Mouse (Mus musculus) myocyte (in vitro differentiated cells): ENCODE data around the gene Fam219a.

Source experiments
- MYOD1 ChIP-seq, 3 experiments: IDR thresholded peaks; one replicate each; pipeline ENCODE4 v1.6.1; 2011; ENCODE audit warnings: control low read depth in 2 of 3, low read depth in 2 of 3, mild to moderate bottlenecking in 2 of 3, moderate library complexity in 1 of 3; ENCODE audit not compliant: insufficient read length in 2 of 3, control insufficient read depth in 1 of 3
- POLR2A ChIP-seq: IDR thresholded peaks from one replicate; pipeline ENCODE4 v1.6.1; 2011; ENCODE audit warnings: low read depth, mild to moderate bottlenecking, control low read depth, moderate library complexity; ENCODE audit not compliant: insufficient read length
- REST ChIP-seq: IDR thresholded peaks from one replicate; pipeline ENCODE4 v1.6.1; 2011; ENCODE audit warnings: mild to moderate bottlenecking, control low read depth, moderate library complexity; ENCODE audit not compliant: insufficient read depth, insufficient read length

DNA sequence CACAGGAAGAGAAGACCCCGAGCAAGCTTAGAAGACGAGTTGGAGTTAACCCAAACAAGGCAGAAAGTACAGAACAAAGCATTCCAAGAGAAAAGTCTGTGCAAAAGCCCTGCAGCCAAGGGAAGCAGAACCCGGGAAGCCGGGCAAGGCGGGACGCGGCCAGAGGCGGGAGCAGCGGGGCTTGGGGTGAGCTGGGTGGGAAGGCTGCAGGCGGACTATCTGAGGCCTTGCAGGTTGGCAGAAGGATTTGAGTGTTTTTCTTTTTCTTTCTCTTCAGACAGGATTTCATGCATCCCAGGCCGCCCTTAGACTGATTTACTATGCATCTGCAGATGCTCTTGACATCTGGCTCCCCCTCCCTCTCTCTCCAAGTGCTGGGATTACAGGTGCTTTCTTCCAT is 16.2 kb downstream of the Fam219a start:
- TF ChIP-seq REST, result no peak
- TF ChIP-seq POLR2A, result no peak
- no peak for TF ChIP-seq MYOD1 (IDR thresholded peaks at IDR 0.05; ENCODE audit: control insufficient read depth in 1 of 3, insufficient read length in 2 of 3, low read depth in 2 of 3)
